Mouse (Mus musculus): ENCODE measurements at regions not wholly inside any gene's neighbourhood (a gene's known extent, or its start where the extent isn't known, plus 50 kb on each side); places are given as distances from the start of the nearest gene placed in this dataset.
A peak's percentile ranks its signal among the peaks of the same experiment; 100 is the strongest.

GRCm38 (mm10) chr9:79109611-79110010 is 494.3 kb downstream of the Cd109 start:
- DNase-seq (ENCODE audit: low spot score in 2 of 2), result peak in 1 of 2 experiments; percentile 3

GRCm38 (mm10) chr9:79111326-79111725 is 496.0 kb downstream of the Cd109 start:
- no peak for DNase-seq (ENCODE audit: low spot score in 2 of 2)

- DNase-seq (ENCODE audit: low spot score in 2 of 2), result no peak
Observed at GRCm38 (mm10) chr9:79140970-79141369, 525.6 kb downstream of the Cd109 start.

- DNase-seq (ENCODE audit: low spot score in 2 of 2), result no peak
Observed at GRCm38 (mm10) chr9:79146004-79146403, 530.7 kb downstream of the Cd109 start.

GRCm38 (mm10) chr9:79165596-79165995 is 550.2 kb downstream of the Cd109 start:
- DNase-seq (ENCODE audit: low spot score in 2 of 2), result no peak

- DNase-seq (ENCODE audit: low spot score in 2 of 2), result no peak
Observed at GRCm38 (mm10) chr9:79173036-79173435, 545.6 kb downstream of the Col12a1 start.

GRCm38 (mm10) chr9:79179954-79180353 is 538.7 kb downstream of the Col12a1 start:
- DNase-seq (ENCODE audit: low spot score in 2 of 2), result no peak

- DNase-seq (ENCODE audit: low spot score in 2 of 2), result no peak
Observed at GRCm38 (mm10) chr9:79195420-79195819, 523.2 kb downstream of the Col12a1 start.

- DNase-seq (ENCODE audit: low spot score in 2 of 2), result peak; percentile 14 to 29
Observed at GRCm38 (mm10) chr9:79201755-79202154, 516.9 kb downstream of the Col12a1 start.

- DNase-seq (ENCODE audit: low spot score in 2 of 2), result no peak
Observed at GRCm38 (mm10) chr9:79213364-79213763, 505.3 kb downstream of the Col12a1 start.

- DNase-seq (ENCODE audit: low spot score in 2 of 2), result no peak
Observed at GRCm38 (mm10) chr9:79215986-79216385, 502.6 kb downstream of the Col12a1 start.

GRCm38 (mm10) chr9:79216432-79216831 is 502.2 kb downstream of the Col12a1 start:
- DNase-seq (ENCODE audit: low spot score in 2 of 2), result no peak

- no peak for DNase-seq (ENCODE audit: low spot score in 2 of 2)
Observed at GRCm38 (mm10) chr9:79233081-79233480, 485.6 kb downstream of the Col12a1 start.

- DNase-seq (ENCODE audit: low spot score in 2 of 2), result no peak
Observed at GRCm38 (mm10) chr9:79233751-79234150, 484.9 kb downstream of the Col12a1 start.

- no peak for DNase-seq (ENCODE audit: low spot score in 2 of 2)
Observed at GRCm38 (mm10) chr9:79269646-79270213, 448.9 kb downstream of the Col12a1 start.

- peak in 1 of 2 experiments; percentile 2 for DNase-seq (ENCODE audit: low spot score in 2 of 2)
Observed at GRCm38 (mm10) chr9:79270256-79270655, 448.4 kb downstream of the Col12a1 start.

GRCm38 (mm10) chr9:79287849-79288248 is 430.8 kb downstream of the Col12a1 start:
- no peak for DNase-seq (ENCODE audit: low spot score in 2 of 2)

- DNase-seq (ENCODE audit: low spot score in 2 of 2), result no peak
Observed at GRCm38 (mm10) chr9:79295306-79295705, 423.3 kb downstream of the Col12a1 start.

- no peak for DNase-seq (ENCODE audit: low spot score in 2 of 2)
Observed at GRCm38 (mm10) chr9:79301580-79301979, 417.1 kb downstream of the Col12a1 start.

GRCm38 (mm10) chr9:79310591-79310990 is 408.0 kb downstream of the Col12a1 start:
- DNase-seq (ENCODE audit: low spot score in 2 of 2), result no peak

- DNase-seq (ENCODE audit: low spot score in 2 of 2), result no peak
Observed at GRCm38 (mm10) chr9:79317411-79317810, 401.2 kb downstream of the Col12a1 start.

- DNase-seq (ENCODE audit: low spot score in 2 of 2), result no peak
Observed at GRCm38 (mm10) chr9:79346371-79347096, 372.1 kb downstream of the Col12a1 start.

- DNase-seq (ENCODE audit: low spot score in 2 of 2), result peak in 1 of 2 experiments; percentile 9
Observed at GRCm38 (mm10) chr9:79392020-79392419, 326.6 kb downstream of the Col12a1 start.
